Mouse (Mus musculus) testis, adult 2 months (tissue): ENCODE measurements around the gene Gm10639.
"Not testable (repeated sequence)": the region's sequence is repeated elsewhere in the genome, so short reads cannot be mapped to it uniquely, and the experiment has no call there.

ENCODE experiments used
- CTCF ChIP-seq: fragments of 200-500 bp; IDR thresholded peaks from 2 replicates; pipeline ENCODE4 v1.5.1; 2012; ENCODE audit warnings: low read depth, mild to moderate bottlenecking, inconsistent platforms, low read length, moderate library complexity; ENCODE audit not compliant: control insufficient read depth, insufficient read depth, insufficient replicate concordance
- POLR2A ChIP-seq: fragments of 200-500 bp; IDR thresholded peaks from 2 replicates; pipeline ENCODE4 v1.6.1; 2012; ENCODE audit warnings: low read depth, mild to moderate bottlenecking, inconsistent platforms, low read length, moderate library complexity; ENCODE audit not compliant: control insufficient read depth

- not testable (repeated sequence) for TF ChIP-seq CTCF, POLR2A
Measured at GRCm38 (mm10) chr9:78348206-78349004, 58.7 kb downstream of the Gm10639 start.
